Mouse (Mus musculus) B cell, adult 67 days (primary cell): ENCODE results near the gene Atf6b. TPM values are rescaled to one million over a fixed set of nuclear protein-coding genes. Genes with fewer than 3 reads are reported as not detected.

Experiments used
- total RNA-seq, 2 experiments: library from RNA; stranded (reverse); gene quantifications; 4 replicates each; pipeline ENCODE4 v1.2.4; 2023

Atf6b gene
- 10 to 100 TPM; 81.4 to 84.7 TPM for total RNA-seq

GRCm38 (mm10) chr17:34646906-34647787 is at the start of gene Atf6b:
Gene Atf6b (plus strand): TSS chr17:34647146.

GRCm38 (mm10) chr17:34597566-34598095 is 49.3 kb upstream of the Atf6b start, which contains the start of gene Ager:
Gene Ager (plus strand): TSS chr17:34597862.

GRCm38 (mm10) chr17:34603375-34604060 is 43.4 kb upstream of the Atf6b start, which contains the start of gene Rnf5:
Gene Rnf5 (minus strand): TSS chr17:34603690.

GRCm38 (mm10) chr17:34604061-34604508 is 42.9 kb upstream of the Atf6b start, which contains the start of gene Agpat1:
Gene Agpat1 (plus strand): TSS chr17:34604262.

GRCm38 (mm10) chr17:34615871-34616270 is 31.1 kb upstream of the Atf6b start, which contains the start of gene Egfl8:
Gene Egfl8 (minus strand): TSS chr17:34615971.

GRCm38 (mm10) chr17:34627943-34628643 is 18.9 kb upstream of the Atf6b start, which contains the start of gene Ppt2:
Gene Ppt2 (minus strand): TSS chr17:34628510.

GRCm38 (mm10) chr17:34629221-34629751 is 17.7 kb upstream of the Atf6b start, which contains the start of gene Prrt1:
Gene Prrt1 (plus strand): TSS chr17:34629533.

GRCm38 (mm10) chr17:34644608-34645007 is 2.3 kb upstream of the Atf6b start, which contains the start of gene Fkbpl:
Gene Fkbpl (plus strand): TSS chr17:34644764.

GRCm38 (mm10) chr17:34670235-34670634 is 23.3 kb downstream of the Atf6b start, which contains the start of gene Tnxb:
Gene Tnxb (plus strand): TSS chr17:34670535.

Other genes with a start within 250 kb of the Atf6b start
- gene BC051142, start 248.3 kb upstream of the Atf6b start, total RNA-seq, result 10 to 100 TPM; 14.3 to 15.6 TPM
- gene Btnl4, start 169.8 kb upstream of the Atf6b start, total RNA-seq, result not detected
- not detected for gene Btnl6, start 129.8 kb upstream of the Atf6b start, total RNA-seq
- gene Notch4, start 82.9 kb upstream of the Atf6b start, total RNA-seq, result 1 to 10 TPM; 1.0 to 1.9 TPM
- 100 to 1,000 TPM; 132 to 134 TPM for gene Gpsm3, start 57.3 kb upstream of the Atf6b start, total RNA-seq
- gene Pbx2, start 55.9 kb upstream of the Atf6b start, total RNA-seq, result 10 to 100 TPM; 54.9 to 59.0 TPM
- gene Ager, start 49.3 kb upstream of the Atf6b start, total RNA-seq, result 1 to 10 TPM; 5.3 to 5.8 TPM
- gene Rnf5, start 43.5 kb upstream of the Atf6b start, total RNA-seq, result 10 to 100 TPM; 41.4 to 42.3 TPM
- 10 to 100 TPM; 67.5 to 72.5 TPM for gene Agpat1, start 42.9 kb upstream of the Atf6b start, total RNA-seq
- gene Egfl8, start 31.2 kb upstream of the Atf6b start, total RNA-seq, result not detected
- 1 to 10 TPM; 2.1 to 6.8 TPM for gene Ppt2, start 18.6 kb upstream of the Atf6b start, total RNA-seq
- gene Prrt1, start 17.6 kb upstream of the Atf6b start, total RNA-seq, result not detected
- gene Fkbpl, start 2.4 kb upstream of the Atf6b start, total RNA-seq, result 1 to 10 TPM; 2.9 to 5.3 TPM
- gene Tnxb, start 23.4 kb downstream of the Atf6b start, total RNA-seq, result not detected
- gene C4b, start 96.7 kb downstream of the Atf6b start, total RNA-seq, result 1 to 10 TPM in 1 of 2 experiments, under 1 TPM in 1; 0.47 to 1.2 TPM
- gene Cyp21a1, start 157.4 kb downstream of the Atf6b start, total RNA-seq, result not detected
- gene Stk19, start 189.8 kb downstream of the Atf6b start, total RNA-seq, result 10 to 100 TPM; 57.8 to 67.8 TPM
- 10 to 100 TPM; 87.2 to 90.1 TPM for gene Dxo, start 189.9 kb downstream of the Atf6b start, total RNA-seq
- gene Skiv2l, start 203.1 kb downstream of the Atf6b start, total RNA-seq, result 100 to 1,000 TPM; 106 to 113 TPM
- gene Nelfe, start 203.2 kb downstream of the Atf6b start, total RNA-seq, result 10 to 100 TPM; 32.7 to 37.8 TPM
- gene Cfb, start 215.4 kb downstream of the Atf6b start, total RNA-seq, result under 1 TPM in 1 of 2 experiments, not detected in 1; 0.41 TPM
- 10 to 100 TPM in 1 of 2 experiments, 1 to 10 TPM in 1; 9.4 to 13.1 TPM for gene Zbtb12, start 232.3 kb downstream of the Atf6b start, total RNA-seq
- gene Gm20547, start 234.9 kb downstream of the Atf6b start, total RNA-seq, result not detected